Mouse (Mus musculus) E14TG2a.4 (cell line): ENCODE results near the gene Gm1604a.
"Not testable (repeated sequence)": the region's sequence is repeated elsewhere in the genome, so short reads cannot be mapped to it uniquely, and the experiment has no call there.

Source experiments
- CTCF ChIP-seq: conservative IDR thresholded peaks from 2 replicates; pipeline ENCODE4 v1.5.1; 2014; ENCODE audit warnings: low read length
- NANOG ChIP-seq: IDR thresholded peaks from 2 replicates; pipeline ENCODE4 v1.6.1; 2014; ENCODE audit warnings: borderline replicate concordance, low read length, mixed read lengths

DNA sequence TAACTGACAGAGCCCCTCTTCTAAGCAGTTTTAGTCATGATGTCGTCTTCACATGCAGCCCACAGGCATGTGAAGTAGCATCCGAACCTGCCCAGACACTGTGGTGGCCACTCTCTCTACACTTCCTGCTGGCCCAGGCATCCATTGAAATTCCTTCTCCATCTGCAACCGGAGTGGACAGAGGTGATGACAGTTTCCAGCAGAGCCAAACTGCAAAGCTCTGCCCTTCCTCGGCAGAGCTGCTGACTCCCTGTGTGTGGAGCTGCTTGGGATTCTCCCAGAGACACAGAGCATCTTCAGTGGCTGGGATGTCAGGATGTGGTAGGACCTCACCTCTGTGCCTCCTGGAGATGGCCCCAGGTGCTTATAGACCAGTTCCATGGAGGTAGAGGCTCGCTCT lies 59.2 kb downstream of the Gm1604a start:
- TF ChIP-seq CTCF, NANOG: not testable (repeated sequence)
